Comparison of ENCODE assay signal across 18 mouse cellular contexts in the genomic region with DNA sequence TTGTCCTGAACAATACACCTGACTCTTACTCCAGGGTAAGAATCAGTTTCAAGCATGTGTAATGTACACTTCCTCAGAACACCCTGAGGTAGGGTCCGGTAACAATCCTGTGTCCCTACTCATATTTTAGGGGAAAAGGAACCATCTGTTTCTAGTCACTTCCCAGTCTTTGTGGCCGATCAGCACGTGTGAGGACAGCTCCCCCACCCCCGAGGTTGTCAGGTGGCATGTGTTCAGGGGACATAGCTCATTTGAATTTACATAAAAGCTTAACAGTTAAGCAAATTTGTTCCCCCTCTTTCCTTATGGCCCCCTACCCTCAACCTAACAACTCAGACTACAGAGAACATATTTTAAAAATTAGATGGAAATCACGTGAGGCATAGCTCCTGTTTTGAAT. TPM values are rescaled to one million over a fixed set of nuclear protein-coding genes. Genes with fewer than 3 reads are reported as not detected.
DNase-seq lines count a peak whose midpoint lies in the region; ATAC-seq and TF ChIP-seq lines count a peak whose summit lies in the region.
"Had no signal": no experiment of that assay in that cellular context is flagged by ENCODE, and none has a peak within 500 bp of the region (broad histone marks: within the 10 kb centered on the region; RNA-seq: fewer than 3 reads in every experiment).

No protein-coding gene starts in this region.

- no peak for ATAC-seq in lung, embryonic 14.5 days (ENCODE audit: insufficient read depth)
- no peak for ATAC-seq in liver, embryonic 16.5 days (ENCODE audit: low read depth)

- H3K36me3 ChIP-seq in lung, embryonic 14.5 days (ENCODE audit: insufficient read depth): no peaks in the 10 kb centered on the region
- peaks cover 29 to 58% of the 10 kb centered on the region in 2 experiments for H3K36me3 ChIP-seq in MEL (ENCODE audit: control insufficient read depth in 1 of 2, insufficient read depth in 2 of 2, low read length in 2 of 2)
- no peaks in the 10 kb centered on the region for H3K36me3 ChIP-seq in limb, embryonic 10.5 days
- peaks cover 20% of the 10 kb centered on the region for H3K36me3 ChIP-seq in liver, embryonic 16.5 days (ENCODE audit: control insufficient read depth, insufficient read depth)
- H3K36me3 ChIP-seq: heart, embryonic 15.5 days; hindbrain, embryonic 12.5 days; lung, embryonic 15.5 days had no signal

- no peak for TF ChIP-seq RAD21 in MEL (IDR thresholded peaks at IDR 0.05; ENCODE audit: low read depth, low read length)

- TF ChIP-seq POLR2A in lung, adult 2 months (IDR thresholded peaks at IDR 0.05; ENCODE audit: borderline replicate concordance, extremely low read depth, low read depth, low read length): no peak
- no peak for TF ChIP-seq POLR2A in MEL (IDR thresholded peaks at IDR 0.05; ENCODE audit: control insufficient read depth in 1 of 2, insufficient read depth in 1 of 2, low read depth in 1 of 2, low read length in 2 of 2, poor library complexity in 1 of 2)

- no peak for DNase-seq in lung, embryonic 14.5 days
- no peak for DNase-seq in lung, adult 2 months
- DNase-seq in MEL (ENCODE audit: low read depth, low spot score): no peak
- no peak for DNase-seq in limb, embryonic 10.5 days (ENCODE audit: low spot score)
- no peak for DNase-seq in urinary bladder, adult 2 months (ENCODE audit: low spot score)
- no peak for DNase-seq in layer of hippocampus, adult 9-10 months (ENCODE audit: low spot score)
- no peak for DNase-seq in cerebellum, adult 11 months
- DNase-seq: cerebellum, adult 8-10 months; gastrocnemius, postnatal 25 days; kidney, adult 11 months; kidney, postnatal 10 days; layer of hippocampus, adult 9-11 months; midbrain, embryonic 14.5 days; right cerebral cortex, postnatal 25 days had no signal

- H3K4me2 ChIP-seq in lung, embryonic 14.5 days: peak overlapping the region; percentile 85; the same call in 1 of the 2 replicates
- peak overlapping the region; percentile 73 for H3K4me2 ChIP-seq in liver, embryonic 16.5 days (ENCODE audit: low read depth, low read length)
- H3K4me2 ChIP-seq: hindbrain, embryonic 12.5 days had no signal

- TF ChIP-seq CTCF in lung, embryonic 14.5 days (IDR thresholded peaks at IDR 0.05; ENCODE audit: low read depth): no peak
- no peak for TF ChIP-seq CTCF in lung, adult 2 months (IDR thresholded peaks at IDR 0.05; ENCODE audit: insufficient read depth, low read length)
- no peak for TF ChIP-seq CTCF in MEL (IDR thresholded peaks at IDR 0.05 in 2 of 3, conservative IDR thresholded peaks at IDR 0.05 in 1 of 3; ENCODE audit: control insufficient read depth in 1 of 3, insufficient read depth in 1 of 3, low read depth in 2 of 3, low read length in 3 of 3, poor library complexity in 1 of 3, severe bottlenecking in 1 of 3)

- H3K27ac ChIP-seq in lung, embryonic 14.5 days (ENCODE audit: low read depth): no peak overlapping the region
- H3K27ac ChIP-seq in MEL (ENCODE audit: control insufficient read depth, low read depth, low read length): peak overlapping the region; percentile 92
- H3K27ac ChIP-seq in limb, embryonic 10.5 days: no peak overlapping the region
- peak overlapping the region; percentile 99 for H3K27ac ChIP-seq in liver, embryonic 16.5 days (ENCODE audit: low read length)
- H3K27ac ChIP-seq: heart, embryonic 15.5 days; hindbrain, embryonic 12.5 days; lung, embryonic 15.5 days had no signal

- peaks cover 68% of the 10 kb centered on the region for H3K79me2 ChIP-seq in MEL (ENCODE audit: control insufficient read depth, insufficient read depth, low read length, poor library complexity)

- no peaks in the 10 kb centered on the region for H3K27me3 ChIP-seq in lung, embryonic 14.5 days (ENCODE audit: insufficient read depth, low read length)
- H3K27me3 ChIP-seq in MEL (ENCODE audit: control insufficient read depth in 1 of 2, insufficient read depth in 2 of 2, low read length in 2 of 2): no peaks in the 10 kb centered on the region
- H3K27me3 ChIP-seq in limb, embryonic 10.5 days (ENCODE audit: low read depth, poor library complexity, severe bottlenecking): no peaks in the 10 kb centered on the region
- H3K27me3 ChIP-seq in liver, embryonic 16.5 days (ENCODE audit: control insufficient read depth, insufficient read depth, low read depth, low read length): no peaks in the 10 kb centered on the region
- H3K27me3 ChIP-seq: heart, embryonic 15.5 days; lung, embryonic 15.5 days had no signal

- TF ChIP-seq EP300 in MEL (IDR thresholded peaks at IDR 0.05; ENCODE audit: low read depth in 1 of 2, low read length in 2 of 2): no peak

- WGBS in lung, embryonic 14.5 days: 48% methylated on average over 5 of the region's 5 CpGs
- 46% methylated on average over 5 of the region's 5 CpGs for WGBS in lung, adult 2 months
- 48% methylated on average over 5 of the region's 5 CpGs for WGBS in limb, embryonic 10.5 days
- 34% methylated on average over 5 of the region's 5 CpGs for WGBS in liver, embryonic 16.5 days (ENCODE audit: insufficient replicate concordance)

- peak overlapping the region; percentile 89; the same call in 1 of the 2 replicates for H3K4me3 ChIP-seq in lung, embryonic 14.5 days (ENCODE audit: low read depth, low read length)
- H3K4me3 ChIP-seq in lung, adult 2 months (replicated peaks; ENCODE audit: extremely low read depth, low read depth, low read length): no peak overlapping the region
- peak overlapping the region in 1 of 2 experiments; percentile 3; a peak in 1 of 4 replicates for H3K4me3 ChIP-seq in MEL (ENCODE audit: control insufficient read depth in 1 of 2, insufficient read depth in 1 of 2, low read depth in 2 of 2, low read length in 2 of 2)
- 0 out of 2 replicates have a peak overlapping the region, but pooled peaks have one; percentile 4 for H3K4me3 ChIP-seq in limb, embryonic 10.5 days
- H3K4me3 ChIP-seq in liver, embryonic 16.5 days (ENCODE audit: low read depth, low read length): peak overlapping the region; percentile 94
- H3K4me3 ChIP-seq: heart, embryonic 15.5 days; hindbrain, embryonic 12.5 days; lung, embryonic 15.5 days had no signal

- H3K9me3 ChIP-seq in lung, embryonic 14.5 days (ENCODE audit: low read depth, low read length): no peaks in the 10 kb centered on the region
- no peaks in the 10 kb centered on the region for H3K9me3 ChIP-seq in MEL (replicated peaks; ENCODE audit: insufficient read depth, low read length)
- H3K9me3 ChIP-seq in limb, embryonic 10.5 days (replicated peaks): no peaks in the 10 kb centered on the region
- H3K9me3 ChIP-seq in liver, embryonic 16.5 days (replicated peaks; ENCODE audit: control insufficient read depth, low read length): no peaks in the 10 kb centered on the region
- H3K9me3 ChIP-seq: heart, embryonic 15.5 days; hindbrain, embryonic 12.5 days; lung, embryonic 15.5 days had no signal

- H3K9ac ChIP-seq in lung, embryonic 14.5 days: no peak overlapping the region
- peak overlapping the region; percentile 3; the same call in 1 of the 2 replicates for H3K9ac ChIP-seq in MEL (ENCODE audit: control insufficient read depth, low read depth, low read length, poor library complexity, severe bottlenecking)
- peak overlapping the region; percentile 96 for H3K9ac ChIP-seq in liver, embryonic 16.5 days (ENCODE audit: low read depth, low read length)
- H3K9ac ChIP-seq: heart, embryonic 15.5 days; hindbrain, embryonic 12.5 days; lung, embryonic 15.5 days had no signal

- H3K4me1 ChIP-seq in lung, embryonic 14.5 days (ENCODE audit: insufficient read depth): peaks cover 16% of the 10 kb centered on the region
- H3K4me1 ChIP-seq in lung, adult 2 months (ENCODE audit: control insufficient read depth, insufficient read depth, low read length): peaks cover 13% of the 10 kb centered on the region
- peaks cover 37 to 49% of the 10 kb centered on the region in 2 experiments for H3K4me1 ChIP-seq in MEL (ENCODE audit: control insufficient read depth in 1 of 2, insufficient read depth in 2 of 2, low read length in 2 of 2)
- H3K4me1 ChIP-seq in limb, embryonic 10.5 days: peaks cover 47% of the 10 kb centered on the region
- H3K4me1 ChIP-seq in liver, embryonic 16.5 days (ENCODE audit: control insufficient read depth, low read depth, low read length): peaks cover 45% of the 10 kb centered on the region

TF ChIP-seq in MEL, 35 proteins besides CTCF, POLR2A, EP300 and RAD21 (continues in another document):
- TF ChIP-seq USF2 (IDR thresholded peaks at IDR 0.05; ENCODE audit: borderline replicate concordance in 1 of 2, insufficient read depth in 1 of 2, low read depth in 1 of 2, low read length in 2 of 2): no peak
- TF ChIP-seq TBP (IDR thresholded peaks at IDR 0.05; ENCODE audit: low read depth, low read length): no peak

RNA-seq across cellular contexts. Expression of gene Fam117a, which starts 3.8 kb away (rescaled TPM):
- 12.9 and 14.6 TPM in 2 replicates for polyA plus RNA-seq in lung, embryonic 14.5 days (2014; fragmentation: Nextera tagmentation; extraction: Ambion mirVana)
- 55.8 and 59.8 TPM in 2 replicates for polyA plus RNA-seq in lung, adult 2 months (2012; rRNA removed)
- total RNA-seq in MEL (2012; rRNA removed): 37.1 and 49.9 TPM in 2 replicates
- 100 to 1,000 TPM in 1 of 2 experiments, not detected in 1; 116 TPM for polyA plus RNA-seq in MEL (2012; ENCODE audit: insufficient read depth in 1 of 2, insufficient read length in 2 of 2, low read depth in 1 of 2, low replicate concordance in 2 of 2, missing spikeins in 1 of 2)
- 12.8 and 15.0 TPM in 2 replicates for polyA plus RNA-seq in limb, embryonic 10.5 days (2016; fragmentation: Nextera tagmentation; extraction: Ambion mirVana)
- 73.5 and 81.3 TPM in 2 replicates for polyA plus RNA-seq in liver, embryonic 16.5 days (2015; fragmentation: Nextera tagmentation; extraction: Ambion mirVana)
- 20.8 and 23.0 TPM in 2 replicates for polyA plus RNA-seq in urinary bladder, adult 2 months (2012; rRNA removed)

RNA-seq across cellular contexts. Expression of gene Kat7, which starts 30.6 kb away (rescaled TPM):
- polyA plus RNA-seq in lung, embryonic 14.5 days (2014; fragmentation: Nextera tagmentation; extraction: Ambion mirVana): 77.0 and 83.7 TPM in 2 replicates
- polyA plus RNA-seq in lung, adult 2 months (2012; rRNA removed): 21.5 and 37.2 TPM in 2 replicates
- 81.4 and 83.1 TPM in 2 replicates for total RNA-seq in MEL (2012; rRNA removed)
- polyA plus RNA-seq in MEL (2012; ENCODE audit: insufficient read depth in 1 of 2, insufficient read length in 2 of 2, low read depth in 1 of 2, low replicate concordance in 2 of 2, missing spikeins in 1 of 2): 100 to 1,000 TPM in 1 of 2 experiments, 10 to 100 TPM in 1; 95.4 to 100 TPM
- polyA plus RNA-seq in limb, embryonic 10.5 days (2016; fragmentation: Nextera tagmentation; extraction: Ambion mirVana): 93.9 and 99.0 TPM in 2 replicates
- polyA plus RNA-seq in liver, embryonic 16.5 days (2015; fragmentation: Nextera tagmentation; extraction: Ambion mirVana): 29.4 and 31.2 TPM in 2 replicates
- 36.3 and 38.0 TPM in 2 replicates for polyA plus RNA-seq in urinary bladder, adult 2 months (2012; rRNA removed)

RNA-seq across cellular contexts. Expression of gene Slc35b1, which starts 43.8 kb away (rescaled TPM):
- polyA plus RNA-seq in lung, embryonic 14.5 days (2014; fragmentation: Nextera tagmentation; extraction: Ambion mirVana): 104 and 112 TPM in 2 replicates
- polyA plus RNA-seq in lung, adult 2 months (2012; rRNA removed): 60.6 and 80.9 TPM in 2 replicates
- 51.8 and 59.1 TPM in 2 replicates for total RNA-seq in MEL (2012; rRNA removed)
- polyA plus RNA-seq in MEL (2012; ENCODE audit: insufficient read depth in 1 of 2, insufficient read length in 2 of 2, low read depth in 1 of 2, low replicate concordance in 2 of 2, missing spikeins in 1 of 2): 10 to 100 TPM in 1 of 2 experiments, not detected in 1; 82.4 TPM
- 128 and 132 TPM in 2 replicates for polyA plus RNA-seq in limb, embryonic 10.5 days (2016; fragmentation: Nextera tagmentation; extraction: Ambion mirVana)
- polyA plus RNA-seq in liver, embryonic 16.5 days (2015; fragmentation: Nextera tagmentation; extraction: Ambion mirVana): 37.7 and 40.5 TPM in 2 replicates
- 55.1 and 66.5 TPM in 2 replicates for polyA plus RNA-seq in urinary bladder, adult 2 months (2012; rRNA removed)

Comparison
In these comparisons a context has a peak if more than half of its experiments do, and no peak if none do; other contexts are left out.
1. H3K27ac ChIP-seq: peak in MEL (single experiment) and liver, embryonic 16.5 days (single experiment); none in lung, embryonic 14.5 days (single experiment) and limb, embryonic 10.5 days (single experiment).